Mouse (Mus musculus) cerebellum, adult 8-10 months (tissue): Measurements from ENCODE around the gene Tle6.

Experiments
- DNase-seq: peaks from one replicate; pipeline ENCODE4 v3.0.0; 2022

Tle6 gene

DNA sequence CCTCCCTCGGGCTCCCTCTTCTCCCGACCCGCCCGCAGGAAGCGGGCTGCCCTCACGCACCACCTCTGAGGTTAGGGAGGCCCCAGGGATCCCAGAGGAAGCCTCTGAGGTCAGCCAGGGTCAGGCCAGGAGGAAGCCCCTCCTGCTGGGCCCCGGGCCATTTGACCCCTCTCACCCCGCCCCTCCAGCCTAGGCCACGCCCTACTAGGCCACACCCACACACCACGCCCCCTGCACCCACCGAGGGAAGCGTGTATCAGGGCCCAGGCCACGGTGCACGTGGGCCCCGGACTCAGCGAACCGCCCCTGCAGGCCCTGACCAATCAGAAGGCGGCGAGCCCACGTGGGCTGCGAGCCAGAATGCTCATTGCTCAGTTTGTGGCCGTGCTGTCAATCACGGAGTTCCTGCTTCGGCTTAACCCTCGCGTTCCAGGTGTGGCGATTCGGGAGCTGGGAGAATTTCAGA is at the start of gene Tle6:
Tle6 (minus strand) TSS at position 336 of the 466 bp plus-strand sequence.
- DNase-seq, result peak; percentile 91

GRCm38 (mm10) chr10:81648803-81649775 is 48.2 kb upstream of the Tle6 start, which contains the start of gene Gm10778:
Gene Gm10778 (plus strand): TSS chr10:81649059.
- DNase-seq, result peak; percentile 89

- DNase-seq, result peak; percentile 34
These were observed 45.2 kb upstream of the Tle6 start for GRCm38 (mm10) chr10:81646015-81646555.

DNA sequence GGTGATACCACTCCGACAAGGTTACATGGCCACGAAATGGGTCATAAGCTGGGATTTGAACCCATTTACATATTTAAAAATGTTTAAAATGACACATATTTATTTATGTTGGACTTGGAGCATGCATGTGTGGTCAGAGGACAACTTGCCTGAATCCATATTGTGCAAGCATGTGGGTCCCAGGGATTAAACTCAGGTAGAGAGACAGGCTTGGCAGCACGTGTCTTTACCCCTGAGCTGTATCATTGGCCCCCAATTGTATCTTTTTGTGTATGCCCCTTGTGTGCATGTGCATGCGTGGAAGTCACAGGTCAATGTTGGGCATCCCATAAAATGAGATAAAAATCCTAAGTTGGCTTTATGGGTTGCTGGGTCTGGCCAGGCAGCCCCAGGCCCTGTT is 44.5 kb upstream of the Tle6 start:
- DNase-seq, result peak; percentile 5

- peak; percentile 32 for DNase-seq
These were observed 43.8 kb upstream of the Tle6 start for GRCm38 (mm10) chr10:81644716-81645115.

- DNase-seq, result no peak
These were observed 43.3 kb upstream of the Tle6 start for GRCm38 (mm10) chr10:81644162-81644561.

DNA sequence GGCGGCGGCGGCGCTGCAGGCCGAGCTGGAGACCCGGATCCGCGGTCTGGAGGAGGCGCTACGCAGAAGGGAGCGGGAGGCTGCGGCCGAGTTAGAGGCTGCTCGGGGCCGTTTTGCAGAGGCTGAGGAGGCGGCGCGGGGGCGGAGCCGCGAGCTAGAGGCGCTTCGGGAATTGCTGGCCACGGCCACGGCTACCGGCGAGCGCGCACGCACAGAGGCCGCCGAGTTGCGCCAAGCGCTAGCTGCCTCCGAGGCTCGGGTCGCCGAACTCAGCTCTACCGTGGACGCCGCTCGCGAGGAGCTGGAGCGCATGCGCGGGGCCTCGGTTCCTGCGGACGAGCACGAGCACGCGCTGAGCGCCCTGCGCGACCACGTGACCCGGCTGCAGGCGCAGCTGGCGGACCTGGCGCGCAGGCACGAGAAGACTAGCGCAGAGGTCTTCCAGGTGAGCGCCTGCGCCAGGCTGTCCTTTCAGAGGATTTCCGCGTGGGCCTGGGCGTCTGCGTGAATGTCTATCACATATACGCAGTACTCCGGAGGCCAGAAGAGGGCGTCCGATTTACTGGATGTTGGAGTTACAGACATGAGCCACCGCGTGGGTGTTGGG is 42.7 kb upstream of the Tle6 start:
- peak; percentile 97 for DNase-seq

DNA sequence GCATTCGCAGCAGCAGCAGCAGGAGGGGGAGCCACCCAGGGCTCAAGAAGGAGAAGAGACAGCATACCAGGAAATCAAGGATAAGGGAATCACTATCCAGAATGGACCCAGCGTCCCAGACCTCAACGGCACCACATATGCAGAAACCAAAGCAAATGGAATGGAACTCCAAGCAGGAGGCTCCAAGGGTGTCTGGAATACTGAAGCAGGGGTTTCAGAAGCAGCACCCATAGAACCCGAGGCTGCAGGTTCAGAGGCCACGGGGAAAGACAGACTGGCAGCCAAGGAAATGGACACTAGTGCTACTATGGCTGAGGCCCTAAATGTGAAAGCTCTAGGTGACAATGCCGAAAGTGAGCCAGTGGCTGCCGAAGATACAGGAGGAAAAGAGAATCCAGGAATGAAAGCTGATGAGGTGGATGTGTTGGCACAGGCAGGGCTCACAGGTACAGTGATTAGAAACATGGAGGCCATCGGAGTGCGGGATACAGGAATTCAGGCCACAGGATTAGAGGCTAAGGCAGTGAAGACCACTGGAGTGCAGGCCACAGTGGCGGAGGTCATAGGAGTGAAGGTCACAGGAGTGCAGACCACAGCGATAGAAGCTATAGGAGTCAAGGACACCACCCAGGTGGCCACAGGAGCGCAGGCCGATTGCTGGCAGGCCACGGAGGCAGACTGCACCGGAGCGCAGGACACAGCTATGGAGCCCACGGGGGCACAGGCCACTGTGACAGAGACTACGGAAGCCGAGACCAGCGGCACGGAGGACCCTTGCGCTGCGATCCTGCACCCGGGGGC is 42.0 kb upstream of the Tle6 start:
- DNase-seq, result no peak

GRCm38 (mm10) chr10:81641978-81642647 is 41.2 kb upstream of the Tle6 start:
- DNase-seq, result peak; percentile 63

- DNase-seq, result peak; percentile 27
These were observed 40.7 kb upstream of the Tle6 start for GRCm38 (mm10) chr10:81641566-81641965.

GRCm38 (mm10) chr10:81640825-81641224 is 40.0 kb upstream of the Tle6 start:
- peak; percentile 21 for DNase-seq

- no peak for DNase-seq
These were observed 37.2 kb upstream of the Tle6 start for GRCm38 (mm10) chr10:81638101-81638500.

DNA sequence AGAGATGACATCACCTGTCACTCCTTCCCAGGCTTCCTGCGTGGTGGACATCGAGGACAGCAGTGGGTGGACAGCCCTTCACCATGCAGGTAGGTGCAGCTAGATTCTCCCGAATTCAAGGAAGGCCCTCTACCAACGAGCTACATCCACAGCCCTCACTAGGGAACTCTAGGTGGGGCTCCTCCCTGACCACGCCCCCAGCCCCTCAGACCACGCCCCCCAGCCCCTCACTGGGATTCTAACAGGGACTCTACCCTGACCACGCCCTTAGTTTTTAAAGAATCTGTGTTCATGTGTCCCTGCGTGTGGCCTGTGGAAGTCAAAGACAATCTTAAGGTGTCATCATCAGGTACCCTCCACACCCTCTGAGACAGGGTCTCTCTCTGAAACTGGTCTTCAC is 35.5 kb upstream of the Tle6 start:
- no peak for DNase-seq

DNA sequence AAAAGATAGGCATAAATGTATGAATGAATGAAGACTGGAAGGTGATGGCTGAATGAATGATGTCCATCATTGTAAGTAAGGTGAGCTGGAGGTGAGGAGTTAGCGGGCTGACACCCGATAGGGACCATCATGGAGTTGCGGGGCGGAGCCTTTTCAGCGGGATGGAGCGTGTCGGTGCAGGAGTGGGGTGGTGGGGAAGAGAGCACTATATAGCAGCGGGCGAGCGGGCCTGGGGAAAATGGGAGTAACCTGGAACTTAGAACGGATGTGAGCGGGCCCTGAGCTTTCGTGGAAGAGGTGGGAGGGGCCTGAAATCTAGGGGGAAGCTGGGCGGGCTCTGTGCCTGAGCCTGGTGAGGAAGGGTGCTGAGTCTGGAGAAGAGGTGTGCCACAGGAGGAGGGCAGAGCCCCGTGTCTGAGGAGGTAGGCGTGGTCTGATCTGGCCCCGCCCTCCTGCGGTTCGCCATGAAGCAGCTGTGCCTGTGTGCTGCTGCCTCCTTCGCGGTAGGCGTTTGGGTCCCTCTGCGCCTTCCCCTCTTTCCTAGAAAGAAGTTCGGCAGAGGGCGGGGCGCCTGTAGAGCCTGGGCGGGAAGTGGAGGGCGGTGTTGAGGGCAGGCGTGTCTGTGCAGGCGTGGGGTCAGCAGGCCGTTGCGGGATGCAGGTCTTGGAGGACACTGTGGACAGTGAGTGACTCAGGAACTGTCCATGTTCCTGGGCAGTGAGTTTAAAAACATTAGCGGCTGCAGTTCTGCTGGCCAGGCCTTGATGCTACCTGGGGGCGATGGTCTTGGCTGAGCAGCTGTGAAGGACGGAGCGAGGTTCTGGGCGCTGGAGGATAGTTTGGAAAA is 32.6 kb upstream of the Tle6 start:
- peak; percentile 74 for DNase-seq

- DNase-seq, result no peak
These were observed 27.5 kb upstream of the Tle6 start, which contains the start of gene Ankrd24 for GRCm38 (mm10) chr10:81628390-81628789. Gene Ankrd24 (plus strand): TSS chr10:81628540.

GRCm38 (mm10) chr10:81627836-81628220 is 27.0 kb upstream of the Tle6 start:
- DNase-seq, result peak; percentile 56

GRCm38 (mm10) chr10:81626994-81627835 is 26.3 kb upstream of the Tle6 start, which contains the start of gene Sirt6:
Gene Sirt6 (minus strand): TSS chr10:81627797.
- DNase-seq, result peak; percentile 93

- DNase-seq, result no peak
These were observed 25.5 kb upstream of the Tle6 start for GRCm38 (mm10) chr10:81626101-81626993.

DNA sequence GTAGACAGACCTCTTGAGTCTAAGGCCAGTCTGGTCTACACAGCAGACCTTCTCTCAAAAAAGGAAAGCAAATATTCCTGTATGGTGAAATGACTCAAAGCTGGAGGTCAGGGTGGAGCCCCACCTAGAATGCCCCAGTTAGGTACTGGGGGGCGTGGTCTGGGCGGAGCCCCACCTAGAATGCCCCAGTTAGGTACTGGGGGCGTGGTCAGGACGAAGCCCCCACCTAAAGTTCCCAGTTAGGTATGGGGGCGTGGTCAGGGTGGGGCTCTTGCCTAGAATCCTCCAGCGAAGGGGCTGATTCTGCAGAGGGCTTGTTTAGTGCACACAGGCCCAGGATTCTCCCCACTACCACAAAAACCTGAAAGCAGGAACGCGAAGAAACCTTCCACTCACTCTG is 22.6 kb upstream of the Tle6 start:
- DNase-seq, result no peak
